Mouse (Mus musculus) thymus, postnatal 4 days (tissue): ENCODE measurements around the gene Mtrf1.
"Not testable (repeated sequence)": the region's sequence is repeated elsewhere in the genome, so short reads cannot be mapped to it uniquely, and the experiment has no call there.

Experiments
- DNase-seq: peaks from one replicate; pipeline ENCODE4 v3.0.0; 2021

Gene Mtrf1

DNA sequence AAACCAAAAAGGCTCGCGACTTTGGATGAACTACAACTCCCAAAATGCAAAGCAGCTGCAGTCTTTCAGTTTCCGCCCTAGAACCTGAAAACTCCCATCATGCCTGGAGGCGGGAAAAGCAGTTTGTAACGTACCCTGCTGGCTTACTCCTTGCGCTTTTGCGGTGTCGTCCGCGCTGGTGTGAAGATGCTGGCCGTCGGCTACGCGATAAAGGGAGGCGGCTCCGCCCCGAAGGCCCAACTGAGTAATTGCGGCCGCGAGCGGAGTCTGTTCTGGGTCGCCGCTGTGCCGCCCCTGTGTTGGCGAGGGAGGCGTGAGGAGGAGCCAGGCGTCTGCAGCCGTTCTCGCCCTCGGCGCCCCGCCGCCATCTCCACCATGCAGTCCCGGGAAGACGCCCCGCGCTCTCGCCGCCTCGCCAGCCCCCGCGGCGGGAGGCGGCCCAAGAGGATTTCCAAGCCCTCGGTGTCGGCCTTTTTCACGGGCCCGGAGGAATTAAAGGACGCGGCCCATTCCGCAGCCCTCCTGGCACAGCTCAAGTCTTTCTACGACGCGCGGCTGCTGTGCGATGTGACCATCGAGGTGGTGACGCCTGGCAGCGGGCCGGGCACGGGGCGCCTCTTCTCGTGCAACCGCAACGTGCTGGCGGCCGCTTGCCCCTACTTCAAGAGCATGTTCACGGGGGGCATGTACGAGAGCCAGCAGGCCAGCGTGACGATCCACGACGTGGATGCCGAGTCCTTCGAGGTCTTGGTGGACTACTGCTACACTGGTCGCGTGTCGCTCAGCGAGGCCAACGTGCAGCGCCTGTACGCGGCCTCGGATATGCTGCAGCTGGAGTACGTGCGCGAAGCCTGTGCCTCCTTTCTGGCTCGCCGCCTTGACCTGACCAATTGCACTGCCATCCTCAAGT, 54.4 kb downstream of the Mtrf1 start, which contains the start of gene Kbtbd6:
Gene Kbtbd6, plus strand, starts transcription at position 155 of the 910 bp plus-strand sequence.
- peak; percentile 77 for DNase-seq

DNA sequence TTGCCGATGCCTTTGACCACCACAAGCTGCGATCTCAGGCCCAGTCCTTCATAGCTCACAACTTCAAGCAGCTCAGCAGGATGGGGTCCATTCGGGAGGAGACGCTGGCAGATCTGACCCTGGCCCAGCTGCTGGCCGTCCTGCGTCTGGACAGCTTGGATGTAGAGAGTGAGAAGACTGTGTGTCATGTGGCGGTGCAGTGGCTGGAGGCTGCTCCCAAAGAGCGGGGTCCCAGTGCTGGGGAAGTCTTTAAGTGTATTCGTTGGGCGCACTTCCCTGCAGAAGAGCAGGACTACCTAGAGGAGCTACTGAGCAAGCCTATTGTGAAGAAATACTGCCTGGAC, 55.0 kb downstream of the Mtrf1 start:
- DNase-seq = not testable (repeated sequence)

DNA sequence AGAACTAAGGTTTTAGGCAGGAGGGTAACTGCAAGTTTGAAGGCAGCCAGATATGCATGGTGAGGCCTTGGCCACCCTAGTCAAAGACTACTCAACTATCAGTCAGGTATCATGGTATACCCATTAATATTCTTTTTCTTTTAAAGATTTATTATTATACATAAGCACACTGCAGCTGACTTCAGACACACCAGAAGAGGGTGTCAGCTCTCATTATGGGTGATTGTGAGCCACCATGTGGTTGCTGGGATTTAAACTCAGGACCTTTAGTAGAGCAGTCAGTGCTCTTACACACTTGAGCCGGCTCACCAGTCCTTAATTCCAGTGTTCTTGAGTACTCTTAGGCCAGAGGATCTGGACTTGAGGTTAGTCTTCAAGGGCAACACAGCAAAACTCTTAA, 62.8 kb downstream of the Mtrf1 start:
- no peak for DNase-seq

DNA sequence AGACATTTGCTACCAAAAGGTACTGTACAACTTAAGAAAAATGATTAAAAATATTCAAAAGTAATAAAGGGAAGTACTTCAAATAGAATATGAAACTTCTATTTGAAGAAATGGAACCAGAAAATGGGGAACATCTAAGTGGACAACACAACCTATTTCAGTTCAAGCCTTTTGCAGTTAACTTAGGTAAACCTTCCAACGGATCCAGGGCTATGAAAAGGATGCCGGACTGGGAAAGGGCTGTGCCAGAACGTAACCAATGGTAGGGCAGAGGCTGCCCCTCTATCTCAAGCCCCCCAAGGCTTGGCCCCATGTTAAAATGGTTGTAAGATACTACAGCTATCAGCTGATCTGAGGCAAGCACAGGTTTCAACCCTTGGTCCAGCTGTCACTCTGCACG, 63.4 kb downstream of the Mtrf1 start:
- DNase-seq = no peak

DNA sequence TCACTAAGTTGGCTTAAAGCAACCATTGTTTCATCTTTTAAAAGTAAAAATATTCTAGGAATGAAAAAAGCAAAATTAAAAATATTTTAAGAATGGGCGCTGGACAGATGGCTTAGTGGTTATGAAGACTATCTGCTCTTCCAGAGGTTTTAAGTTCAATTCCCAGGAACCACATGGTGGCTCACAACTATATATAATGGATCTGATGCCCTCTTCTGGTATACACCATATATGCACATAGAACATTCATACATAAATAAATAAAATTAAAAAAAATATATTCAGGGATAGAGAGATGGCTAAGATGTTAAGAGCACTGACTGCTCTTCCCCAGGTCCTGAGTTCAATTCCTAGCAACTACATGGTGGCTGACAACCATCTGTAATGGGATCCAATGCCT, 68.1 kb downstream of the Mtrf1 start:
- no peak for DNase-seq

DNA sequence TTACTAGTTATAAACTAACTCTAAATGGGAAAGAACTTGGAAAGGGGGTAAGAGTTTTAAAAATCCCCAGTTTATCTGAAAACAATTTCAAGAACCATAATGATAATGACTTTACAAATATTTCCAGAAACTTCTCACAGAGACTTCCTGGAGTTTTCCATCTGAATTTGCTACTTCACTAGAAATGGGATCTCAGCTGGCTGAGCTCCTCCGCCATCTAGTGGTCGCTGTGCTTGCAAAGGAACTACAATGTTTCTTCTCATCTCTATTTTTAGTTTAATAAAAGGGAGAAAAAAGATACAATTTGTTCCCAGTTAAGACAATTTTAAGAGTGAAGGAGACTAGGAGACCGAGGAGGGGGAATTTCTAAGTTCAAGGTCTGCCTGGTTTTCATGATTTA, 70.0 kb downstream of the Mtrf1 start:
- peak; percentile 76 for DNase-seq
